Mouse (Mus musculus): Measurements from ENCODE around the gene Cyp1a2. TPM values are rescaled to one million over a fixed set of nuclear protein-coding genes. Genes with fewer than 3 reads are reported as not detected.
"Not testable (repeated sequence)": the region's sequence is repeated elsewhere in the genome, so short reads cannot be mapped to it uniquely, and the experiment has no call there.

Cyp1a2 gene
- not detected in 2 replicates for polyA plus RNA-seq (2016; fragmentation: Nextera tagmentation; extraction: Ambion mirVana)

GRCm38 (mm10) chr9:57683520-57683919 is at the start of gene Cyp1a2:
Gene Cyp1a2 (minus strand): TSS chr9:57683703.
- Histone ChIP-seq H3K9me3 (replicated peaks) (no peaks in the 10 kb centered on the region), H3K4me3 (no peak within 1 kb of the TSS), H3K4me1 (replicated peaks) (no peaks in the 10 kb centered on the region), H3K27me3 (replicated peaks) (no peaks in the 10 kb centered on the region; the same call in 1 of the 2 replicates), H3K4me2 (no peak within 1 kb of the TSS), H3K9ac (no peak within 1 kb of the TSS), H3K36me3 (no peaks in the 10 kb centered on the region), H3K27ac (ENCODE audit: poor library complexity, severe bottlenecking) (no peak within 1 kb of the TSS)
- WGBS, result 73% methylated on average over 5 of the region's 5 CpGs
- ATAC-seq (ENCODE audit: insufficient number of reproducible peaks, low FRiP score), result no peak

- Histone ChIP-seq H3K27ac (ENCODE audit: poor library complexity, severe bottlenecking) (no peak overlapping the region), H3K4me1 (replicated peaks) (peaks cover 16% of the 10 kb centered on the region), H3K4me3 (no peak overlapping the region), H3K9ac (no peak overlapping the region), H3K9me3 (replicated peaks) (no peaks in the 10 kb centered on the region), H3K36me3 (peaks cover 33% of the 10 kb centered on the region), H3K4me2 (no peak overlapping the region), H3K27me3 (replicated peaks) (no peaks in the 10 kb centered on the region)
- no peak for ATAC-seq (ENCODE audit: insufficient number of reproducible peaks, low FRiP score)
- 88% methylated on average over 1 of the region's 1 CpGs for WGBS
These were observed 44.8 kb upstream of the Cyp1a2 start for GRCm38 (mm10) chr9:57728312-57728711.

GRCm38 (mm10) chr9:57724701-57725100 is 41.2 kb upstream of the Cyp1a2 start:
- Histone ChIP-seq H3K4me2 (no peak overlapping the region), H3K36me3 (peaks cover 42% of the 10 kb centered on the region), H3K27me3 (replicated peaks) (no peaks in the 10 kb centered on the region), H3K9ac (no peak overlapping the region), H3K27ac (ENCODE audit: poor library complexity, severe bottlenecking) (no peak overlapping the region), H3K4me1 (replicated peaks) (peaks cover 23% of the 10 kb centered on the region), H3K4me3 (no peak overlapping the region), H3K9me3 (replicated peaks) (no peaks in the 10 kb centered on the region)
- ATAC-seq (ENCODE audit: insufficient number of reproducible peaks, low FRiP score), result no peak
- 91% methylated on average over 3 of the region's 3 CpGs for WGBS

- Histone ChIP-seq H3K36me3 (peaks cover 39% of the 10 kb centered on the region), H3K27me3 (replicated peaks) (no peaks in the 10 kb centered on the region), H3K4me2 (no peak overlapping the region), H3K4me3 (no peak overlapping the region), H3K4me1 (replicated peaks) (peaks cover 23% of the 10 kb centered on the region), H3K9ac (no peak overlapping the region), H3K9me3 (replicated peaks) (no peaks in the 10 kb centered on the region), H3K27ac (ENCODE audit: poor library complexity, severe bottlenecking) (no peak overlapping the region)
- no peak for ATAC-seq (ENCODE audit: insufficient number of reproducible peaks, low FRiP score)
- WGBS, result 78% methylated on average over 5 of the region's 5 CpGs
These were observed 40.3 kb upstream of the Cyp1a2 start for GRCm38 (mm10) chr9:57723796-57724195.

- Histone ChIP-seq H3K9ac (no peak overlapping the region), H3K27ac (ENCODE audit: poor library complexity, severe bottlenecking) (no peak overlapping the region), H3K27me3 (replicated peaks) (no peaks in the 10 kb centered on the region), H3K4me1 (replicated peaks) (peaks cover 23% of the 10 kb centered on the region), H3K4me2 (no peak overlapping the region), H3K36me3 (peaks cover 41% of the 10 kb centered on the region), H3K4me3 (no peak overlapping the region), H3K9me3 (replicated peaks) (no peaks in the 10 kb centered on the region)
- ATAC-seq (ENCODE audit: insufficient number of reproducible peaks, low FRiP score), result no peak
- WGBS, result 55% methylated on average over 5 of the region's 5 CpGs
These were observed 39.8 kb upstream of the Cyp1a2 start for GRCm38 (mm10) chr9:57723315-57723715.

- no peak overlapping the region for H3K4me2 ChIP-seq
- no peaks in the 10 kb centered on the region for H3K27me3 ChIP-seq (replicated peaks)
- WGBS, result 90% methylated on average over 1 of the region's 1 CpGs
- H3K9ac ChIP-seq, result no peak overlapping the region
- H3K4me1 ChIP-seq (replicated peaks), result peaks cover 23% of the 10 kb centered on the region
- H3K27ac ChIP-seq (ENCODE audit: poor library complexity, severe bottlenecking), result no peak overlapping the region
- no peak overlapping the region for H3K4me3 ChIP-seq
- no peaks in the 10 kb centered on the region for H3K9me3 ChIP-seq (replicated peaks)
- peaks cover 38% of the 10 kb centered on the region for H3K36me3 ChIP-seq
- no peak for ATAC-seq (ENCODE audit: insufficient number of reproducible peaks, low FRiP score)
These were observed 38.9 kb upstream of the Cyp1a2 start for GRCm38 (mm10) chr9:57722371-57722770.

- no peaks in the 10 kb centered on the region for H3K27me3 ChIP-seq (replicated peaks)
- H3K4me3 ChIP-seq, result no peak overlapping the region
- 91% methylated on average over 3 of the region's 3 CpGs for WGBS
- H3K36me3 ChIP-seq, result peaks cover 43% of the 10 kb centered on the region
- H3K4me1 ChIP-seq (replicated peaks), result peaks cover 15% of the 10 kb centered on the region
- no peak for ATAC-seq (ENCODE audit: insufficient number of reproducible peaks, low FRiP score)
- no peak overlapping the region for H3K4me2 ChIP-seq
- H3K27ac ChIP-seq (ENCODE audit: poor library complexity, severe bottlenecking), result no peak overlapping the region
- H3K9me3 ChIP-seq (replicated peaks), result no peaks in the 10 kb centered on the region
- H3K9ac ChIP-seq, result no peak overlapping the region
These were observed 37.2 kb upstream of the Cyp1a2 start for GRCm38 (mm10) chr9:57720736-57721135.

- Histone ChIP-seq H3K27me3 (replicated peaks) (no peaks in the 10 kb centered on the region), H3K4me1 (replicated peaks) (peaks cover 8% of the 10 kb centered on the region), H3K9me3 (replicated peaks) (no peaks in the 10 kb centered on the region), H3K27ac (ENCODE audit: poor library complexity, severe bottlenecking) (no peak overlapping the region), H3K36me3 (peaks cover 59% of the 10 kb centered on the region), H3K9ac (no peak overlapping the region), H3K4me2 (no peak overlapping the region), H3K4me3 (no peak overlapping the region)
- no peak for ATAC-seq (ENCODE audit: insufficient number of reproducible peaks, low FRiP score)
- whole genome bisulfite sequencing, result 92% methylated on average over 7 of the region's 7 CpGs
These were observed 34.9 kb upstream of the Cyp1a2 start for GRCm38 (mm10) chr9:57718408-57718807.

- ATAC-seq (ENCODE audit: insufficient number of reproducible peaks, low FRiP score), result no peak
- Histone ChIP-seq H3K36me3 (peaks cover 40% of the 10 kb centered on the region), H3K9ac (no peak overlapping the region)
These were observed 28.7 kb upstream of the Cyp1a2 start for GRCm38 (mm10) chr9:57712194-57712593.

GRCm38 (mm10) chr9:57710214-57710613 is 26.7 kb upstream of the Cyp1a2 start:
- 89% methylated on average over 5 of the region's 5 CpGs for WGBS
- H3K4me2 ChIP-seq; H3K9me3 ChIP-seq (replicated peaks); H3K9ac ChIP-seq; H3K4me1 ChIP-seq (replicated peaks); ATAC-seq (ENCODE audit: insufficient number of reproducible peaks, low FRiP score); H3K27me3 ChIP-seq (replicated peaks); H3K4me3 ChIP-seq; H3K27ac ChIP-seq (ENCODE audit: poor library complexity, severe bottlenecking): not testable (repeated sequence)
- H3K36me3 ChIP-seq, result peaks cover 21% of the 10 kb centered on the region

More at GRCm38 (mm10) chr9:57712194-57712593, 28.7 kb upstream of the Cyp1a2 start:
- H3K27me3 ChIP-seq (replicated peaks), result no peaks in the 10 kb centered on the region
- H3K4me1 ChIP-seq (replicated peaks), result peaks cover 9% of the 10 kb centered on the region; the same call in 1 of the 2 replicates
- no peak overlapping the region for H3K4me3 ChIP-seq
- H3K9me3 ChIP-seq (replicated peaks), result no peaks in the 10 kb centered on the region
- 74% methylated on average over 2 of the region's 2 CpGs for WGBS
- no peak overlapping the region for H3K4me2 ChIP-seq
- no peak overlapping the region for H3K27ac ChIP-seq (ENCODE audit: poor library complexity, severe bottlenecking)

- Histone ChIP-seq H3K9me3 (replicated peaks) (no peaks in the 10 kb centered on the region), H3K27ac (ENCODE audit: poor library complexity, severe bottlenecking) (peak overlapping the region; percentile 81), H3K4me1 (replicated peaks) (peaks cover 9% of the 10 kb centered on the region; the same call in 1 of the 2 replicates), H3K4me3 (peak overlapping the region; percentile 74), H3K9ac (peak overlapping the region; percentile 83), H3K4me2 (peak overlapping the region; percentile 86), H3K36me3 (peaks cover 11% of the 10 kb centered on the region), H3K27me3 (replicated peaks) (no peaks in the 10 kb centered on the region)
- 2% methylated on average over 32 of the region's 39 CpGs for WGBS
- peak; percentile 70 for ATAC-seq (ENCODE audit: insufficient number of reproducible peaks, low FRiP score)
These were observed 25.3 kb upstream of the Cyp1a2 start for GRCm38 (mm10) chr9:57708720-57709274.

Data from heart, embryonic 12.5 days (tissue).